Comparison of ENCODE assay signal across 7 mouse cellular contexts in the genomic region with DNA sequence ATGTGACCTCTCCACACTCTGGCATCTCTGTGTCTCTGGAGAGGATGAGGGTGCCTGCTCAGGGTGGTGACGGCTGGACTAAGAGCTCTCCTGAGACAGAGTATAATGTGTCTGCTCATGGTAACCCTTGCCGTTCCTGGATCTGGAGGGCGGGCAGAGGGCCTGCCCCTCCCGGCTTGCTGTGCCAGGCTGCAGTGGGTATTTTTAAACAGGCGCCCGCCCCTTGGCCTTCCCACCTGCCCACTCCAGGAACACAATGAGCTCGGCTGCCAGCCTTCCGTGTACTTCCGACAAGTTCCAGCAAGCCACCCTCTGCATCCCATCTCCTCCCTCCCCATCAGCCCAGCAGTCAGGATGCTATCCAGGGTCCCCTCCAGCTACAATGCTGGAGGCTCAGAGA. TPM values are rescaled to one million over a fixed set of nuclear protein-coding genes. Genes with fewer than 3 reads are reported as not detected.
DNase-seq lines count a peak whose midpoint lies in the region; ATAC-seq and TF ChIP-seq lines count a peak whose summit lies in the region.

No protein-coding gene starts in this region.

- peak; percentile 16 for ATAC-seq in lung, postnatal 0 days
- ATAC-seq in forebrain, embryonic 13.5 days: no peak
- no peak for ATAC-seq in hindbrain, embryonic 13.5 days (ENCODE audit: low FRiP score)
- ATAC-seq in monocyte, adult 5-6 weeks (replicated peaks; ENCODE audit: insufficient number of reproducible peaks, low FRiP score, low TSS enrichment, poor library complexity, severe bottlenecking): no peak

- TF ChIP-seq EP300 in lung, postnatal 0 days (IDR thresholded peaks at IDR 0.05): no peak

- peaks cover 15% of the 10 kb centered on the region for H3K4me1 ChIP-seq in lung, postnatal 0 days (ENCODE audit: insufficient read depth, low read depth, low read length)
- H3K4me1 ChIP-seq in forebrain, embryonic 13.5 days: peaks cover 27% of the 10 kb centered on the region
- H3K4me1 ChIP-seq in hindbrain, embryonic 13.5 days (replicated peaks): peaks cover 37% of the 10 kb centered on the region
- peaks cover 73% of the 10 kb centered on the region for H3K4me1 ChIP-seq in olfactory bulb, adult 2 months (ENCODE audit: control insufficient read depth, insufficient read depth, low read length)

- H3K4me2 ChIP-seq in lung, postnatal 0 days (replicated peaks; ENCODE audit: low read depth, low read length): no peak overlapping the region
- H3K4me2 ChIP-seq in forebrain, embryonic 13.5 days: no peak overlapping the region
- H3K4me2 ChIP-seq in hindbrain, embryonic 13.5 days: no peak overlapping the region

- peak overlapping the region; percentile 43 for H3K27ac ChIP-seq in lung, postnatal 0 days (ENCODE audit: low read length)
- H3K27ac ChIP-seq in forebrain, embryonic 13.5 days: peak overlapping the region; percentile 4; the same call in 1 of the 2 replicates
- H3K27ac ChIP-seq in hindbrain, embryonic 13.5 days: 0 out of 2 replicates have a peak overlapping the region, but pooled peaks have one; percentile 42
- H3K27ac ChIP-seq in olfactory bulb, adult 2 months (ENCODE audit: insufficient read depth, low read depth, low read length): peak overlapping the region; percentile 79

- no peaks in the 10 kb centered on the region for H3K36me3 ChIP-seq in lung, postnatal 0 days (ENCODE audit: insufficient read depth, low read length)
- H3K36me3 ChIP-seq in forebrain, embryonic 13.5 days (ENCODE audit: poor library complexity, severe bottlenecking): 0 out of 2 replicates have a peak, but pooled peaks cover 5% of the 10 kb centered on the region
- no peaks in the 10 kb centered on the region for H3K36me3 ChIP-seq in hindbrain, embryonic 13.5 days

- H3K9ac ChIP-seq in lung, postnatal 0 days (replicated peaks; ENCODE audit: low read depth): no peak overlapping the region
- H3K9ac ChIP-seq in forebrain, embryonic 13.5 days: 0 out of 2 replicates have a peak overlapping the region, but pooled peaks have one; percentile 0
- H3K9ac ChIP-seq in hindbrain, embryonic 13.5 days: no peak overlapping the region

- WGBS in lung, postnatal 0 days: 23% methylated on average over 9 of the region's 9 CpGs
- WGBS in forebrain, embryonic 13.5 days: 36% methylated on average over 9 of the region's 9 CpGs
- 41% methylated on average over 9 of the region's 9 CpGs for WGBS in hindbrain, embryonic 13.5 days
- 19% methylated on average over 9 of the region's 9 CpGs for WGBS in olfactory bulb, adult 2 months

- H3K4me3 ChIP-seq in lung, postnatal 0 days (ENCODE audit: low read depth, low read length): no peak overlapping the region
- H3K4me3 ChIP-seq in forebrain, embryonic 13.5 days: no peak overlapping the region
- H3K4me3 ChIP-seq in hindbrain, embryonic 13.5 days: no peak overlapping the region
- no peak overlapping the region for H3K4me3 ChIP-seq in olfactory bulb, adult 2 months (ENCODE audit: insufficient read depth, low read depth, low read length)

- peak; percentile 37 for DNase-seq in lung, postnatal 0 days (ENCODE audit: low spot score)
- no peak for DNase-seq in lung, postnatal 10 days
- DNase-seq in c-Kit-positive CD71-positive TER-119-positive erythroid progenitor cells, embryonic 14.5 days (ENCODE audit: low spot score): no peak

- H3K9me3 ChIP-seq in lung, postnatal 0 days (ENCODE audit: low read length): no peaks in the 10 kb centered on the region
- H3K9me3 ChIP-seq in forebrain, embryonic 13.5 days (replicated peaks): no peaks in the 10 kb centered on the region
- H3K9me3 ChIP-seq in hindbrain, embryonic 13.5 days: no peaks in the 10 kb centered on the region

- no peaks in the 10 kb centered on the region for H3K27me3 ChIP-seq in lung, postnatal 0 days (replicated peaks; ENCODE audit: insufficient read depth, low read length)
- no peaks in the 10 kb centered on the region for H3K27me3 ChIP-seq in forebrain, embryonic 13.5 days
- H3K27me3 ChIP-seq in hindbrain, embryonic 13.5 days: no peaks in the 10 kb centered on the region

- TF ChIP-seq POLR2A in olfactory bulb, adult 2 months (IDR thresholded peaks at IDR 0.05; ENCODE audit: insufficient read depth, low read depth, low read length): no peak

- no peak for TF ChIP-seq CTCF in lung, postnatal 0 days (IDR thresholded peaks at IDR 0.05)
- TF ChIP-seq CTCF in olfactory bulb, adult 2 months (IDR thresholded peaks at IDR 0.05; ENCODE audit: insufficient read depth, low read depth, low read length): no peak

RNA-seq across cellular contexts. Expression of a gene that starts 20.1 kb away (rescaled TPM):
- 5.8 and 7.0 TPM in 2 replicates for polyA plus RNA-seq in lung, postnatal 0 days (2015; fragmentation: Nextera tagmentation; extraction: Ambion mirVana)
- 4.4 and 4.7 TPM in 2 replicates for polyA plus RNA-seq in forebrain, embryonic 13.5 days (2015; fragmentation: Nextera tagmentation; extraction: Ambion mirVana)
- polyA plus RNA-seq in hindbrain, embryonic 13.5 days (2015; fragmentation: Nextera tagmentation; extraction: Ambion mirVana): 7.2 and 7.7 TPM in 2 replicates
- polyA plus RNA-seq in olfactory bulb, adult 2 months (2012; ENCODE audit: insufficient read depth, insufficient read length, low replicate concordance, missing spikeins): not detected in 2 replicates
- 0.10 to 0.29 TPM in 2 of 3 replicates, not detected in the other for total RNA-seq in monocyte, adult 5-6 weeks (2017)

RNA-seq across cellular contexts. Expression of a gene that starts 48.5 kb away (rescaled TPM):
- polyA plus RNA-seq in lung, postnatal 0 days (2015; fragmentation: Nextera tagmentation; extraction: Ambion mirVana): 2.8 and 3.8 TPM in 2 replicates
- 2.4 and 3.1 TPM in 2 replicates for polyA plus RNA-seq in forebrain, embryonic 13.5 days (2015; fragmentation: Nextera tagmentation; extraction: Ambion mirVana)
- 4.3 and 4.8 TPM in 2 replicates for polyA plus RNA-seq in hindbrain, embryonic 13.5 days (2015; fragmentation: Nextera tagmentation; extraction: Ambion mirVana)
- polyA plus RNA-seq in olfactory bulb, adult 2 months (2012; ENCODE audit: insufficient read depth, insufficient read length, low replicate concordance, missing spikeins): not detected in 2 replicates
- 22.5 to 31.8 TPM (median 26.4 TPM) in 3 replicates for total RNA-seq in monocyte, adult 5-6 weeks (2017)

Comparison
In these comparisons a context has a peak if more than half of its experiments do, and no peak if none do; other contexts are left out.
1. H3K27ac ChIP-seq: peak in every context shown above with its lines; median percentile 79 in olfactory bulb, adult 2 months; 43 in lung, postnatal 0 days; 42 in hindbrain, embryonic 13.5 days; 4 in forebrain, embryonic 13.5 days.